Mouse (Mus musculus) small intestine, adult 2 months (tissue): ENCODE measurements around the gene Kif26a.

Source experiments
- CTCF ChIP-seq: fragments of 200-500 bp; IDR thresholded peaks from 2 replicates; pipeline ENCODE4 v1.5.1; 2012; ENCODE audit warnings: low read depth, mild to moderate bottlenecking, control low read depth, inconsistent platforms, low read length, moderate library complexity, mixed read lengths; ENCODE audit not compliant: insufficient replicate concordance, insufficient read length; ENCODE audit errors: extremely low read depth
- POLR2A ChIP-seq: fragments of 200-500 bp; IDR thresholded peaks from 2 replicates; pipeline ENCODE4 v1.6.1; 2012; ENCODE audit warnings: low read depth, mild to moderate bottlenecking, control low read depth, inconsistent platforms, low read length, moderate library complexity

DNA sequence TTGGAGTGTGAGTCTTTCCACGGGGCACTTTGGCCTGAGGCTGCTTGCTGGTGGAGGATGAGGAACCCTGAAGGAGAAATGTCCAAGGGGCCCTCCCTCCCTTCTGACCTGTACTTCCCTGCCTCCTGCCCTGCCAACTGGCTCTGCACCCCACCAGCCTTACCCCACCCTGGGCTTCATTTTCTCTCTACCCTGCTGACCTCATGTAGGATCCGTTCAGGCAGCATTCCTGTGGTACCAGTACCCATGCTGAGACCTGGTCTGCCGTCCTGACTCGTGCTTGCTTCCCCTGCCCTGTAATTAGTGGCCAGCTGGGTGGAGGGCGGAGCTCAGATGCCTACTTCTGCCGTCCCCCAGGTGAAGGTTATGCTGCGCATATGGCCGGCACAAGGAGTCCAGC lies 26.2 kb downstream of the Kif26a start:
- TF ChIP-seq CTCF (no peak), POLR2A (no peak)
